Mouse (Mus musculus) layer of hippocampus, postnatal 10 days (tissue): ENCODE results near the gene Add1. TPM values are rescaled to one million over a fixed set of nuclear protein-coding genes. Genes with fewer than 3 reads are reported as not detected.

ENCODE experiments used
- DNase-seq, 2 experiments: peaks; one replicate each; pipeline ENCODE4 v3.0.0; 2021; ENCODE audit warnings: low spot score in 2 of 2
- total RNA-seq, 2 experiments: library from RNA; stranded (reverse); gene quantifications; 2 replicates each; pipeline ENCODE4 v1.2.3; 2021

The Add1 gene
- total RNA-seq, 2 experiments from 2014 or later: 348 to 373 TPM

DNA sequence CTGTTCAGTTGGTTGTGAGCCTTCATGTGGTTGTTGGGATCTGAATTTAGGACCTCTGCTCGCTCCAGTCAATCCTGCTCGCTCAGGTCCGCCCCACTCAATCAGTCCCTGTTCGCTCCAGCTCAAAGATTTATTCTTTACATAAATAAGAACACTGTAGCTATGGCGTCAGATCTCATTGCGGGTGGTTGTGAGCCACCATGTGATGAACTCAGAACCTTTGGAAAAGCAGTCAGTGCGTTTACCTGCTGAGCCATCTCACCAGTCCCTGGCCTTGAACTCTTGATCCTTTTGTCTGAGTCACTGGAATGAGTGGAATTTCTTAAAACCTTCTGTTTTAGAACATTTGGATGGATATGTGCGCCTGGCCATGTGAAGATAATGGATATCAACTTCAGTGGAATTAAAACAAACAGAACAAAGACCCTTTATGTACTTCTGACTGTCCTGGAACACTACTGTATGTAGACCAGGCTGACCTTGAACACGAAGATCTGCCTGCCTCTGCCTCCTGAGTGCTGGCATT, 19.8 kb downstream of the Add1 start:
- DNase-seq: no peak

DNA sequence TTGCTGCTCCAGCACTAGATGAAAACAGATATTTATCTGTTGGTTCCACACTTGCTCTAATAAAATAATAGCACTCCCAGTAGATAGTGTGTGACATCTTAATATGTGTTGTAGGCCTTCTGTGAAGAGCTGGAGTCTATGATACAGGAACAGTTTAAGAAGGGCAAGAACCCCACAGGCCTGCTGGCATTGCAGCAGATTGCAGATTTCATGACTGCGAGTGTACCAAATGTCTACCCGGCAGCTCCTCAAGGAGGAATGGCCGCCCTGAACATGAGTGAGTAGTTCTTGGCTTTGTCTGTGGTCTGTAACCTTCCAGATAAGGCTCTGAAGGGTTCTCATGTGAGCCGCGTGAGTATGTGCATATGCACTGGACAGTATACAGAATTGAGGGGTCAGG, 31.1 kb downstream of the Add1 start:
- no peak for DNase-seq

DNA sequence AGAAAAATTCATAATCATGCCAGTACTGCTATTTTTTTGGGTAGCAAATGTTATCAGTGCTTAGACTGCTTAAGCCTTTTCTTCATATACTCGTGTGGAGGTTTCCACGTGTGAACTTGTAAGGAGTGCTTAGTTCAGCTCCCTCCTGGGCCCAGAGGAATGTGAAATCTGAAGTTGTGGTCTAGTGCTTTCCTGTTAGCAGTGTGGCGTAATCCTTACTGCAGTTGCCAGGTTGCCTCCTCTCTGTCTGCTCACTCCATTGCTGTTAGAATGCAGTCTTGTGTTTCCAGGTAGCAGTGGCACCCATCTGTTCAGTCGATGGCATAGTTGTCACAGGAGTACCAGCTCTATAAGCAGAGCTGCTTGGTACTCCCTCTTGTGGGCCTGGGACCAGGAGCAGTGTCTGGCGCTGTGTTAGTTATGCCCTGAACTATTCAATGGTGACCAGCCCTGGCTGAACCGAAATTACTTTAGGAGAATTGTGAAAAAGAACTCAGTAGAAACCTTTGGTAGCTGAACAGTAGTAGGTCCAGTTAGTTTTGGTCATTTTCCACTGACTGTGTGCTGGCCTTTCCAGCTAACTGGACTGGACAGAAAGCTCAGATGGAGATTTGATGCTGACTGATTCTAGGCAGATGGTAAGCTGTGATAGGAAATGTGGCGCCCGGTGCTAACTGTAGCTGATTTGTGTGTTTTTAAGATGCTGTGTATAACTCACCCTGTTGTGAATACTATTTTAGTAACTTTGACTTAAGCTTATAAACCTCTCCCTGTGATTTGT, 33.8 kb downstream of the Add1 start:
- no peak for DNase-seq

DNA sequence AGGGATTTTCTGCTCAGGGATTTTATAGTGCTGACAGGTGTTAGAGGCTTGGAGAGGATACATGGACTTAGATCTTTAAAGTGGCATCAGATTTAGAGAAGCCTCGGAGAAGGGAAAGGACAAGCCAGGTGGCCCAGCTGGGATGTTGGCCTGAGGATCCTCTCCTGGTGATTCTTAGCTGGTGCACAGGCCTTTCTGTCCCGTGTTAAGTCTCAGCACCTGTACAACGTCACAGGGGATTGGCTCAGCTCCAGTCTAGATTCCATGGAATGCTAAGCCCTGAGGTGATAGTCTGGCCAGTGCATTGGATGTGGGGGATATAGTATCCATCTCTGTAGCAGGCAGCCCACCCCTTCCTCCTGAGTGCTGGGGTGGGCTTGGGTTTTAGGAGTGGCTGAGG, 34.8 kb downstream of the Add1 start:
- DNase-seq: no peak

DNA sequence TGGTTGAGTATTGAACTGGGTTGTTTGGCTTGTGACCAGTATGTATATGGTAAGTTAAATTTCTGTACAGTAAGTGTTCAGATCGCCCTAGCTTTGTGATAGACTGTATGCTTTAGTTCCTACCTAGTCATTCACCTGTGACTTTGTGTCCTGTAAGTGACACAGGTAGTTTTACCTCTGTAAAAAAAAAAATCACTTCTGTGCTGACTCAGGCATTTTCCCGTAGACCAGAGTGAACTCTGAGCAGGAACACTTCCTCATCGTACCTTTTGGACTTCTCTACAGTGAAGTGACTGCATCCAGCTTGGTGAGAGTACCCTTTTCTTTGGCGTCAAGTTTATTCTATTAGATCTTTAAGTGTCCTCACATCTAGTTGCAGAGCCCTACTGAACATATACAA, 36.5 kb downstream of the Add1 start:
- no peak for DNase-seq

DNA sequence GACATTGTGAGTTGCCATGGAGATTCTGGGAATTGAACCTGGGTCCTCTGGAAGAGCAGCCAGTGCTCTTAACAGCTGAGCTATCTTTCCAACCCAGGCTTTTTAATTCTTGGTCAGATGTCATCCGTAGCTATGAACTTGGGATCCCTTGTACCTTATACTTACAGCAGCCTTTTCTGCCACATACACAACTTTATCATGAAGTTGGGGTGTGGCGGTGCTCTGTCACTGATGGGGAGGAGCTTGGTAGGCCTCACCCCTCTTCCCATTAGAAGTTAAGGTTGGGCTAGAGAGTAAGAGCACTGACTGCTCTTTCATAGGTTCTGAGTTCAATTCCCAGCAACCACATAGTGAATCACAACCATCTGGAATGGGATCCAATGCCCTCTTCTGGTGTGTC, 59.5 kb downstream of the Add1 start:
- DNase-seq: no peak

DNA sequence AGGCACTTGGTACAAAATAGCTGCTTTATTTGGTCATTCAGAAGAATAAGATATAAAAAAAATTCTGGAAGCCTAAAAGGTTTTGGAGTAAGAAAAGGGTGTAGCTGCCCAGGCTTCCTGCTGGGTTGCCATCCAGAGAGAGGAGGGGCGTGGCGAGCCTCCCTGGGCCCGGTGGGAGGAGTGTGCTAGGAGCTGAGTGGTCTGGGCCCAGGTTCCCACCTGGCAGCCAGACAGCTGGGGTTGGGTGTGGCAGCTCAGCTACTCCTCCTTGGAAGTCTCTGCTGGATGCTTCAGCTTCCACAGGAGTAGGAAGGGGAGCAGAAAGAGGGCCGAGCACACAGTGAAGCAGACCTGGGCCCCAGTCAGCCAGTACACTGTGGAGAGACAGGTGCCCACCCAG, 60.2 kb downstream of the Add1 start:
- DNase-seq: no peak

DNA sequence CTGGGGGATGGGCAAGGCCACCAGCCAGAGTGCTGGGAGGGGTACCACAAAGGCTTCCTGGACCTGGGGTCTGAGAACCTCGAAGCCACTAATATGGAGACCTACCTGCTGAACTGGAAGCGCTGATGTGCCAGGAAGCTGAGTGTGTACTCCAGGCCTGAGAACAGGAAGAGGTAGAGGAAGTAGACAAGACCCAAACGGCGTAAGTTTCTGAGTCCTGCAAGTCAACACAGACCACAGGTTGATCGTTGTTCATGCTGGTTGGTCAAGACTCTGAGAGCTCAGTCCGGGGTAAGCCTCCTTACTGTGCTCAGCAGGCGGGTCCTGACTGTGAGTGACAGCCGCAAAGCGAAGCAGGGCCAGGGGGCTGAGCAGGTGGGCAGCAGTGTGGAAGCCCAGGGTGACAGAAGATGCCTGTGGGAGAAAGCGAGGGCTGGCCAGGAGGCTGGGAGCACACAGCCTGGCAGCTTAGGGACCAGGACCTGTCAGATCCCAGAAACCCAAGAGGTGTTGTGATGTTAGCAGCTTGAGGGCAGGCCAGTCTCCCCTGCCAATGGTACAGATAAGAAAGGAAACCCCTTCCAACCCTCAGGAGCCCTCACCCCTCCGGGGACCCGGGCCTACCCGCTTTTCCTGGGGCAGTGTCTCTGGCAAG, 61.4 kb downstream of the Add1 start:
- DNase-seq: peak in 1 of 2 experiments; percentile 20

DNA sequence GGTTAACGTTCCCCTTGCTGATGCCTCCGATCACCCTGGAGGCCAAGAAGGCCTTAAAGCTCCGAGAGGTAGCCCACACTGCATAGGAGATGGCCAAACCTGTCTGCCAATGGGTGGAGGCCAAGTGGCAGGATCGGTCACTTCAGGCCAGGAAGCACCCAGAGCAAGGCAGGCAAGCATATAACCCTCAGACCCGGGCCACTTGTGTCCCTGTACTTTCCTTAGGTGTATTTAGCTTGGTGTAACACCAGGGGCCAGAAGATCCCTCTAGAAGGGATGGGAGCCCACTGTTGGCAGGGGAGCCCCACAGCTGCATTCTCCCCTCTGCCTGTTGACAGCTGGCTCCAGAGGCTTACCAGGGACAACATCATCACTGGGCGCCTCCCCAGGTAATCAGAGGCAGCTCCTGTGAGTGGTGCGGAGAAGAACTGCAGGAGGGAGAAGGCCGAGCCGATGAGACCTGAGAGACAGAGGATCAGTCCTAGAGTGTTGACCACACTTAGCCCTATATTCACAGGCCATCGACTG, 62.3 kb downstream of the Add1 start:
- peak; percentile 21 to 26 for DNase-seq

DNA sequence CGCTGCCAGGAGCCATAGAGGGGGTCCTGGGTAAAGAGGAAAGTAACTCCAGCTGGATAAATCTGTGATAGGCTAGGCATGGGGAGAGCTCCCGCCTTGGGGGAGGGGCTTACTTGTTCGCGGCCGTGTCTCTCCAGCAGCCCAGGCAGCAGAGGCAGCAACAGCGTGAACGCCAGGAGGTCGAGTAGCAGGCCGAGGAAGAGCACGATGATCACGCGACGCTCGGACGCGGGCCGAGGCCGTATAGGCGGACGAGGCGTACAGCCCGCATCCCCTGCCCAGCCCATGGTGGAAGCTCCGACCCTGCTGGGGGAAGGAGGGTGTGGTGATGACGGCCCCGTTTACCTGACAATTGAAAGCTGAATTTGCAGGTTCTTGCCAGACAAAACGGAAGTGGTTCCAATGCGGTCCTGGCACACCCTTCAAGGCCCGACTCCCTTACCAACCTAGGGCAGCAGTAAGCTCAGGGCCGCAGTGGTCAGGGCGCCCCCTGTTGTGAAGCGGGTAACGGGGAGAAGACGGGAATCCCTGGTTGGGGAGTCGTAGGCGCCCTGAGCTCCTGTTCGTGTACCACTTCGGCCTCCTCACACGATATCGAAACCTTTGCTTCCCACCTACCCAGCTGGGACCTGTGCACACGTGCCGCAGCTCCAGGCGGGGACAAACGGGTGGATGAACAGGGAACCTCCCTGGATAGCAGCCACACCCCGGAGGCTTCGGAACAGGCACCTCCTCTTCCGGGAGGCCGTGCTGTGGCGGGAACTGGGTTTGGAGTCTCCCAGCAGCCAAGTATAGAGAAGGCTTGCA, 63.2 kb downstream of the Add1 start, which contains the start of gene Mfsd10:
Gene Mfsd10 (minus strand): TSS at position 732 of the 807 bp plus-strand sequence.
- peak; percentile 74 to 82 for DNase-seq

DNA sequence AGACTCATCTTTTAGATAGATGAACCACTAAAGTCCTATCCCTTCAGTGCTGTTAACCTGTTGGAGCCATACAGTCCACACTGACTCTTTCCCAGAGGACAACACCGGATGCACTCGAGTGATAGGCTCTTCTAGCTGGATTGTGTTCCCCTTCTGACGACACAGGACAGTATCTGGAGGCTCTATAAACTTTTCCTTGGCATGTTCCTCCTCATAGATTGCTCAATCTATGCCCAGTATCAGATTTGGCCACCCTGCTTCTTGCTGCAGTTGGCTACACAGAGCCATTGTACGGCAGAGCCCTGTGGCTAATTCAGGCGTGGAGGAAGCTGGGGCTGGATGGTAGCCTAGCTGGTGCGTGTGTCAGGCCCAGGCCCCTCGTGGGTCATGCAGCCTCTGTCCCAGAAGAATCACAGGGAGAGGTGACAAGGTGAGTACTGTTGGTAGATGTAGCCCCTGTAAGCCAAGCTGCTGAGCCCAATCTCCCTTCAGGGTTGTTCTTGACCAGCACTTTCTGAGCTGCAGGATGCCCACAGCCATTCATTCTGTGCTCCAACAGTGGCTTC, 64.2 kb downstream of the Add1 start:
- DNase-seq: no peak

DNA sequence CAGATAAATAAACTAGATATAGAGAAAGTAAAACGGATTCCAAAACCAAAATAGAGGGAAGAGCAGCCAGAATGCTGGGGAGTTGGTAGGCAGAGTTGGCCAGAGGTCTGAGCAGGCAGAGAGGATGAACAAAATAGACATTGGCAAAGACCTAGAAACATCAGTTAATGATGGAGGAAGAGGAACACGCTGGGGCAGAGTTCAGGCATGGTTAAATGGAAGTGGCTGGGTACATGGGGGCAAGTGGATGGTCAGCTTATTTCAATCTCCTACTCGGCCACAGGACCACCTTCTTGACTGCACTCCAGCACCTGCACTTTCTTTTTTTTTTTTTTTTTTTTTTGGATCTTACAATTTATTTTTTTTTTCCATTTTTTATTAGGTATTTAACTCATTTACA, 68.5 kb downstream of the Add1 start:
- no peak for DNase-seq

DNA sequence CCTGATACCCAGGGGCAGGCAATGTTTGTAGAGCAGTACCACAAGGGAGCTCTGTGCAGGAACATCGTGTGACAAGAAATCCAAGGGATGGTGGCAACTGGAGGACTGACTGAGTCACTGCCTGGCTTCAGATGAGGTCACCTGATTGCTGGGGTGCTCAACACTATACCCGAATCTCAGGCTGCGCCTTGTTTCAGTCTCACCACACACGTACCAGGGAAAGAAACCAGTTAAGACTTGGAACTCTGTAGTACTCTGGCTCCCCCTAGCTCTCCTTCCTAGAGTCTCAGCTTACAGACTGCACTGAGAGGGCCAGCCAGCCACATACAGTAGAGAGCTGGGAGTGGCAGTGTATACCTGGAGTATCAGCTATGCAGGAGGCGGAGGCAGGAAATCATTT, 69.5 kb downstream of the Add1 start:
- peak; percentile 40 to 63 for DNase-seq

DNA sequence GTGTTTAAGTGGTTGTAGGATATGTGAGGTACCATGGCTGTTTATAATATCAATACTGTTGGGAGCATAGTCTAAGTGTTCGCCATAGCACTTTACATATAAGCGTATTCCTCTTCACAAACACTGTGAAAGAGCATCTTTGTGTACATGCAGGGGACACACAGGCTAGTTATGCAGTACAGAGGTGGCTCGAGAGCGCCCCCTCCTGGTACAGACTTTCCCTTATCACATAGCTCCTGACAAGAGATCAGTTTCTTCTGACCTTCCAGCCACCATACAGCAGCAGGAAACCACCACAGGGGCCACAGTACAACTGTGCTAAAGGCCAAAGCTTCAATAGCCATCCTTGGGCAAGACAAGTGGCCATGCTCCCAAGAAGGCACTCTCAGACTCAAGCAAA, 74.1 kb downstream of the Add1 start:
- peak; percentile 51 to 71 for DNase-seq

DNA sequence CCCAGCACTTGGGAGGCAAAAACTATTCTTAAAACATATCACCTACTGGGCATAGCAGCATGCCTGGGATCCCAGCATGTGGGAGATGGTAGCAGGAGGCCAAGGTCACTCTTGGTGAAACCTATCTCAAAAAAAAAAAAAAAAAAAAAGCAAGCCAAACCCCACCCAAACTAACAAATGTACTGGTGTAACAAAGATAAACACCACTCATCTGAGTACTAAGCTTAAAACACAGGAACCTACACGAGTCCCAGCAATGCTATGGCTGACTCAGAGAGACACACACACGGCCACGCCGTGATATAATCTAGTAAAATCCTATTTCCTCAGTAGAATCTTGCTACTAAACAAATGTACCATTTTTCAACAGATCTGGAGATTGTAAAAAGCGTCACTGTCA, 79.5 kb downstream of the Add1 start:
- no peak for DNase-seq

DNA sequence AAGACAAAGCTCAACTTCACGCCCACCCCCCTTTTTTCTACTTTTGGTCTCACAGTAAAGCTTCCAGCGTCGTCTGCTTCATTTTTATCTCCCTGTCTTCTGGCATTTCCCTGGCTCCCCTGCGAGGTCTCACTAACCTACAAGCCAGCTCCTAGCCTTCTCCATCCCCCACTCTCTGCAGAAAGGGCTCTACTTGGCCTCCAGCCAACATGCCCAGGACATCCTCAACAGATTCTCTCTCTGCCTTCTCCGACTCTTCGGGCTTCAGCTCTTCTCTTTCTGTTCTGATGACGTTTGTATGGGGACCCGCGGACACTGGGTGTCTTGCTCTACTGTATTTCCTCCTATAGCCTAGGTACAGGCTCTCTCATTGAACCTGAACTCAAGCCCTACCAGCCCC, 81.4 kb downstream of the Add1 start:
- DNase-seq: no peak

DNA sequence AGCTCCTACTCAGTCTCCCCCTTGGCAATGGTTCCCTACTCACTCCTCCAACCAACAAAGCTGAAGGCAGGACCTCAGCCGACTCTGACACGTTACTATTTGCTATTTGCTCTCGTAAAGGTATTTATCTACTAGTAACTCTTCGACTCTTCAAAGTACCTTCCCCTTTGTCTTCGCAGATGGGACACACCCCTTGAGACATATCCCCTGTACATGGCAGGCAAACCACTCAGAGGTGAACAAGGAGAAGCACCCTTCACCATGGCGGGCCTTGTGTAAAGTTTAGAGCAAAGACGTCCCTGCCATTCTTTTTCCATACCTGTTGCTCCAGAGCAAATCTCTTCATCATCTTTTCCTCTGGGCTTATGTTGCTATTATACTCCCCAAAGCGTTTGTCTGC, 84.1 kb downstream of the Add1 start:
- DNase-seq: no peak

DNA sequence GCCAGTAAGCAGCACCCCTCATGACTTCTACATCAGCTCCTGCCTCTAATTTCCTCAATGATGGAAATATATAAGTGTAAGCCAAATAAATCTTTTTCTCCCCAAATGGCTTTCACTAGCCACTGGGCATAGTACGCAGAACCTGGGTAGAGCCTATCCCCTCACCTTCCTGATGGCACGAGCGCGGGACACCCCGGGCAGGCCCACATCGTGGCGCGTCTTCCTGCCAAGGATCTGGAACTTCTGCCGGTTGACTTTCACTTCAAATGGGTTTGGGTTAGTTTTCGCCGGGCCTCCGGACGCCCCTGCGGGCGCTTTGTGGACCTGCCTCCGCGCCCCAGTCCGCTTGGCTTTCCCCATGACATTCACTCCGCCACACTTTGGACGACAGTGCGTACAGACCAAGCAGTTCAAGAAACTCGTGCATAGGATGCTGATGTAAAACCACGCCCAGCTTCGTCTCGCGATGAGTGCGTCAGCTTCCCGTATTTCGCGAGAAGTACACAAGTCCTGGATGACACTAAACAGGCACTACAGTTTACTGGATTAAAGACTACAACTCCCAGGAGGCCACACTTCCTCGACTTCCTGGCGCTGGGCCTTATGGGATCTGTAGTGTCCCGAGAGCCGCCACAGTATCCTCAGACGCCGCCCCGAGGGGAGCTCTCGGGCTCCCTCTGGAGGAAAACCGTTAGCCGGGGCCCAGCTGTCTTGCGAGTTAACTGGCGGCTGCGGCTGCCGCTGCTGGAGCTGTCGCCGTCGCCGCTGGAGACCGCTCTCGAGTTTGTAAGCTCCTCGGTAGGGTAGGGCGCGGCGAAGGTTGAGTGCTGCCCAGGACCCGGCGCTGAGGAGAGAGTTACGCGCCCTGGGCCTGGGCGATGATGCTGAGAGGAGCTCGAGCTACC, 86.5 kb downstream of the Add1 start, which contains the start of the genes Nop14 and Grk4:
Gene Nop14 (minus strand): TSS at position 463 of the 905 bp plus-strand sequence.
Gene Grk4 (plus strand): TSS at position 694 of the 905 bp plus-strand sequence.
- DNase-seq: peak; percentile 99 to 100

DNA sequence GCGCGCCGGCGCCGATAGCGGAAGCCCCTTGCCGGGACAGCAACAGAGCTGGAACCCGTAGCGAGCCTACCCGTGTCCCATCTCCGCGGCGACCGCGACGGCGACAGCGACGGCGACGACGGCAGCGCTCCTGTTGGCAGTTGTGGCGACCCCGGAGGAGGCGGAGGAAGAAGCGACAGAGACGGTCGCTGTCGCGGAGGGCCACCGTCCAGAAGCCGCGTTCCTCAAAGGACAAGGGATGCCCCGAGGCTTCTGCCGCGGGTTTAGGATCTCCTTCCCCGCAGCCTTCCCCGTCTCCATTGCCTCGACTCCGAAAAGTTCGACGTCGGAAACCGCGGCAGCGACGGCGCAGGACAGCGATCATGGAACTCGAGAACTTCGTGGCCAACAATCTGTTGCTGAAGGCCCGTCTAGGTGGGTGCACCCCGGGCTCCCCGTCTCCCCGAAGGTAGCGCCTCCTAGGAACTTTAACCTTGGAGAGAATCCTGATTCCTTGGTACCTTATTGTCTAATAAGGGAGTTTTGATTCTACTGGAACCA, 87.2 kb downstream of the Add1 start:
- no peak for DNase-seq

DNA sequence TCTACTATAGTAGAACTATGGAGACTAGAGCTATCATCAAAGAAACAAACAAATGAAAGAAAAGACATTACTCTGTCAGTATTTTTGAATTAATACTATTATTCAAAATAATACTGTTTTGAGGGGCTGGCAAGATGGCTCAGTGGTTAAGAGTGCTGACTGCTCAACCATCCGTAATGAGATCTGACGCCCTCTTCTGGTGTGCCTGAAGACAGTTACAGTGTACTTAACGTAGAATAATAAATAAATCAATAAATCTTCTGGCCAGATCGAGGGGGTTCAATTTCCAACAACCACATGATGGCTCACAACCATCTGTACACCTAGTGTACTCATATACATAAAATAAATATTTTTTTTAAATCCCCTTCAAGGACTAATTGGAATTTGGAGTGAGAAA, 88.4 kb downstream of the Add1 start:
- DNase-seq: no peak
